Mouse (Mus musculus) spleen, adult 2 months (tissue): Measurements from ENCODE around the gene Slc25a18.

ENCODE experiments used
- CTCF ChIP-seq: fragments of 200-500 bp; IDR thresholded peaks from 2 replicates; pipeline ENCODE4 v1.5.1; 2011; ENCODE audit warnings: mild to moderate bottlenecking, inconsistent platforms; ENCODE audit not compliant: insufficient read depth, insufficient read length, insufficient replicate concordance; ENCODE audit errors: extremely low read depth
- POLR2A ChIP-seq: fragments of 200-500 bp; IDR thresholded peaks from 2 replicates; pipeline ENCODE4 v1.6.1; 2011; ENCODE audit warnings: low read depth, low read length, inconsistent platforms

GRCm38 (mm10) chr6:120807738-120808081 lies 34.3 kb downstream of the Slc25a18 start:
- TF ChIP-seq POLR2A (no peak), CTCF (no peak)
